Mouse (Mus musculus) liver, embryonic 16.5 days (tissue): ENCODE results near the gene Tmem268. TPM values are rescaled to one million over a fixed set of nuclear protein-coding genes. Genes with fewer than 3 reads are reported as not detected.

ENCODE experiments used
- ATAC-seq: fragments of 200-750 bp; cut with Nextera tagmentation; 2 replicates; pipeline ENCODE4 v1.8.0; 2017; ENCODE audit warnings: low read depth, mild to moderate bottlenecking, moderate number of reproducible peaks, moderate library complexity
- H3K27ac ChIP-seq: fragments of 300-500 bp; sonication (generic); 2 replicates; pipeline ENCODE4 v1.5.1; 2014; ENCODE audit warnings: mild to moderate bottlenecking, low read length
- H3K27me3 ChIP-seq: fragments of 300-500 bp; sonication (generic); 2 replicates; pipeline ENCODE4 v1.6.1; 2014; ENCODE audit warnings: low read depth, low read length, mixed read lengths; ENCODE audit not compliant: control insufficient read depth, insufficient read depth
- H3K36me3 ChIP-seq: fragments of 300-500 bp; sonication (generic); 2 replicates; pipeline ENCODE4 v1.6.1; 2014; ENCODE audit warnings: mild to moderate bottlenecking; ENCODE audit not compliant: control insufficient read depth, insufficient read depth
- H3K4me1 ChIP-seq: fragments of 300-500 bp; sonication (generic); 2 replicates; pipeline ENCODE4 v1.6.1; 2014; ENCODE audit warnings: low read depth, low read length, mixed read lengths; ENCODE audit not compliant: control insufficient read depth
- H3K4me2 ChIP-seq: fragments of 300-500 bp; sonication (generic); 2 replicates; pipeline ENCODE4 v1.6.1; 2014; ENCODE audit warnings: low read depth, low read length, mixed read lengths
- H3K4me3 ChIP-seq: fragments of 300-500 bp; sonication (generic); 2 replicates; pipeline ENCODE4 v1.5.1; 2014; ENCODE audit warnings: low read depth, mild to moderate bottlenecking, low read length
- H3K9ac ChIP-seq: fragments of 300-500 bp; sonication (generic); 2 replicates; pipeline ENCODE4 v1.6.1; 2014; ENCODE audit warnings: low read depth, low read length
- H3K9me3 ChIP-seq: fragments of 300-500 bp; sonication (generic); replicated peaks from 2 replicates; pipeline ENCODE4 v1.6.1; 2016; ENCODE audit warnings: low read length; ENCODE audit not compliant: control insufficient read depth
- WGBS: fragments of 180-500 bp; shearing (Covaris S2); extraction: QIAGEN DNeasy Blood & Tissue Kit; methylation state at CpG from one replicate; pipeline ENCODE4 v1.1.7; 2014; ENCODE audit not compliant: insufficient replicate concordance; 5-methylcytosine and 5-hydroxymethylcytosine counted together
- polyA plus RNA-seq: library from polyadenylated mRNA; unstranded; fragments of >200 nt; fragmentation: Nextera tagmentation; extraction: Ambion mirVana; gene quantifications from 2 replicates; pipeline ENCODE4 v1.2.1, GENCODE M21; 2015

Gene Tmem268
- polyA plus RNA-seq, 1 experiment from 2014 or later, result 10.2 TPM

DNA sequence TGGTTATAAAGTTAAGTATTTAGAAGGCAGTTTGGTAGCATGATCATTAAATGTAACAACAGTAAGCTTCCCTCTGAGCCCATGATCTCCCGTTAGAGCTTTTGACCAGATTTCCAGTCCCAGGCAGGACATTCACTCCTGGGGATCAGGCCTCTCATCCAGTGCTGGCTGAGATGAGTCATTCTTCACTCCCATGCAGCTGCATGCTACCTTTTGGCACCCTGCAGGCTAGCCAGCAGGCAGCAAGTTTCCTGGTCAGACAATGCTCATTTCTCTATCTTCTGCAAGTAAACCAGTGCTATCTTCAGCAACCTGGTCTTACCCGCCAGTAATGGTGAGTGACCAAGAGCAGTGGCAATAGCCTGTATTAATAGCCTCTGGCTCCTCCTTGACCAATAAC, 74.6 kb downstream of the Tmem268 start:
- H3K4me1 ChIP-seq, result no peaks in the 10 kb centered on the region
- no peak overlapping the region for H3K9ac ChIP-seq
- H3K4me2 ChIP-seq, result no peak overlapping the region
- WGBS, result 68% methylated on average over 2 of the region's 2 CpGs
- ATAC-seq, result no peak
- H3K36me3 ChIP-seq, result no peaks in the 10 kb centered on the region
- no peak overlapping the region for H3K27ac ChIP-seq
- H3K4me3 ChIP-seq, result no peak overlapping the region
- no peaks in the 10 kb centered on the region for H3K27me3 ChIP-seq
- H3K9me3 ChIP-seq, result no peaks in the 10 kb centered on the region

Other genes starting within 250 kb of the Tmem268 start
- 1.0 and 1.1 TPM in 2 replicates for gene Orm1, start 214.2 kb upstream of the Tmem268 start, polyA plus RNA-seq
- gene Orm3, start 202.6 kb upstream of the Tmem268 start, polyA plus RNA-seq, result not detected in 2 replicates
- gene Orm2, start 196.3 kb upstream of the Tmem268 start, polyA plus RNA-seq, result not detected in 2 replicates
- gene Akna, start 155.4 kb upstream of the Tmem268 start, polyA plus RNA-seq, result 5.1 and 6.1 TPM in 2 replicates
- gene Whrn, start 62.8 kb upstream of the Tmem268 start, polyA plus RNA-seq, result 0.08 and 0.19 TPM in 2 replicates
- gene Atp6v1g1, start 14.0 kb upstream of the Tmem268 start, polyA plus RNA-seq, result 123 and 130 TPM in 2 replicates
- gene Gm11213, start 46.5 kb downstream of the Tmem268 start, polyA plus RNA-seq, result not detected in 2 replicates
- not detected in 2 replicates for gene Tex48, start 63.6 kb downstream of the Tmem268 start, polyA plus RNA-seq
- gene Gm11214, start 104.6 kb downstream of the Tmem268 start, polyA plus RNA-seq, result not detected in 2 replicates
- gene Tnfsf15, start 186.3 kb downstream of the Tmem268 start, polyA plus RNA-seq, result 0.11 and 0.20 TPM in 2 replicates